Mouse (Mus musculus): ENCODE measurements around the gene Entpd8. TPM values are rescaled to one million over a fixed set of nuclear protein-coding genes. Genes with fewer than 3 reads are reported as not detected.

Entpd8 gene
- polyA plus RNA-seq, 2 experiments: 2.3 to 4.9 TPM

DNA sequence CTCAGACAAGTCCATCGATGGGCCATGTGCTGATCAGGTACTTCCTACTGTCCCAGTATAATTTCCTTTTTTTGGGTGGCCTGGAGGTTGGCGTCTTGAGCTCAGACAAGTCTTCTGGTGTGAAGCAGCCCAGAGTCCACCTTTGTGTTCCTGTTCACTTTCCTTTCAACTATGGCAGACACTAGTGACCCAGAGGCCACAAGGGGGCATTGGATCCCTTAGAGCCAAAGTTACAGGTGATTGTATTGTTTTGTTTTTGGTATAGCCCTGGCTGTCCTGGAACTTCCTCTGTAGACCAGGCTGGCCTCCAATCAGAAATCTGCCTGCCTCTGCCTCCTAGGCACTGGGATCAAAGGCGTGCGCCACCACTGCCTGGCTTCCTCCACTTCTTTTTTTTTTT lies 7.7 kb upstream of the Entpd8 start:
- no peaks in the 10 kb centered on the region for H3K36me3 ChIP-seq (replicated peaks; ENCODE audit: control insufficient read depth, insufficient read depth, low read depth)
- no peaks in the 10 kb centered on the region for H3K9me3 ChIP-seq (ENCODE audit: control insufficient read depth, low read length)
- H3K9ac ChIP-seq (replicated peaks): no peak overlapping the region
- H3K4me2 ChIP-seq (ENCODE audit: low read depth): no peak overlapping the region
- H3K27me3 ChIP-seq (ENCODE audit: control insufficient read depth, insufficient read depth, low read length): no peaks in the 10 kb centered on the region
- WGBS (ENCODE audit: insufficient replicate concordance): 63% methylated on average over 4 of the region's 4 CpGs
- H3K4me3 ChIP-seq (ENCODE audit: insufficient read depth in 1 of 2, low read depth in 2 of 2, low read length in 2 of 2): no peak overlapping the region
- no peak for ATAC-seq (ENCODE audit: insufficient read depth)
- no peak overlapping the region for H3K27ac ChIP-seq
- TF ChIP-seq EP300 (IDR thresholded peaks at IDR 0.05; ENCODE audit: low read depth) (no peak), CTCF (IDR thresholded peaks at IDR 0.05; ENCODE audit: low read depth) (peak; percentile 28)
- no peak for DNase-seq (ENCODE audit: low read depth in 3 of 3, low spot score in 3 of 3)
- 0 out of 4 replicates have a peak, but pooled peaks cover 0 to 2% of the 10 kb centered on the region in 2 experiments for H3K4me1 ChIP-seq (replicated peaks; ENCODE audit: control insufficient read depth in 2 of 2, insufficient read depth in 2 of 2, low read length in 1 of 2)

GRCm38 (mm10) chr2:25075506-25075905 lies 4.6 kb upstream of the Entpd8 start:
- DNase-seq (ENCODE audit: low read depth in 3 of 3, low spot score in 3 of 3) (no peak), ATAC-seq (ENCODE audit: insufficient read depth) (no peak)
- TF ChIP-seq EP300 (IDR thresholded peaks at IDR 0.05; ENCODE audit: low read depth) (no peak), CTCF (IDR thresholded peaks at IDR 0.05; ENCODE audit: low read depth) (no peak)
- no peak overlapping the region for H3K4me3 ChIP-seq (ENCODE audit: insufficient read depth in 1 of 2, low read depth in 2 of 2, low read length in 2 of 2)
- no peaks in the 10 kb centered on the region for H3K36me3 ChIP-seq (replicated peaks; ENCODE audit: control insufficient read depth, insufficient read depth, low read depth)
- H3K4me2 ChIP-seq (ENCODE audit: low read depth): no peak overlapping the region
- no peak overlapping the region for H3K27ac ChIP-seq
- H3K4me1 ChIP-seq (replicated peaks; ENCODE audit: control insufficient read depth in 2 of 2, insufficient read depth in 2 of 2, low read length in 1 of 2): peaks cover 0 to 5% of the 10 kb centered on the region in 2 experiments; a peak in 1 of 4 replicates
- no peaks in the 10 kb centered on the region for H3K9me3 ChIP-seq (ENCODE audit: control insufficient read depth, low read length)
- no peaks in the 10 kb centered on the region for H3K27me3 ChIP-seq (ENCODE audit: control insufficient read depth, insufficient read depth, low read length)
- WGBS (ENCODE audit: insufficient replicate concordance): 58% methylated on average over 4 of the region's 4 CpGs
- H3K9ac ChIP-seq (replicated peaks): no peak overlapping the region

GRCm38 (mm10) chr2:25078967-25079366 lies 1.1 kb upstream of the Entpd8 start:
- no peaks in the 10 kb centered on the region for H3K9me3 ChIP-seq (ENCODE audit: control insufficient read depth, low read length)
- no peaks in the 10 kb centered on the region for H3K27me3 ChIP-seq (ENCODE audit: control insufficient read depth, insufficient read depth, low read length)
- no peak overlapping the region for H3K9ac ChIP-seq (replicated peaks)
- ATAC-seq (ENCODE audit: insufficient read depth) (no peak), DNase-seq (ENCODE audit: low read depth in 3 of 3, low spot score in 3 of 3) (no peak)
- peaks cover 0 to 5% of the 10 kb centered on the region in 2 experiments; a peak in 1 of 4 replicates for H3K4me1 ChIP-seq (replicated peaks; ENCODE audit: control insufficient read depth in 2 of 2, insufficient read depth in 2 of 2, low read length in 1 of 2)
- no peak overlapping the region for H3K4me3 ChIP-seq (ENCODE audit: insufficient read depth in 1 of 2, low read depth in 2 of 2, low read length in 2 of 2)
- WGBS (ENCODE audit: insufficient replicate concordance): 45% methylated on average over 1 of the region's 1 CpGs
- no peak overlapping the region for H3K27ac ChIP-seq
- TF ChIP-seq CTCF (IDR thresholded peaks at IDR 0.05; ENCODE audit: low read depth) (no peak), EP300 (IDR thresholded peaks at IDR 0.05; ENCODE audit: low read depth) (no peak)
- H3K4me2 ChIP-seq (ENCODE audit: low read depth): no peak overlapping the region
- no peaks in the 10 kb centered on the region for H3K36me3 ChIP-seq (replicated peaks; ENCODE audit: control insufficient read depth, insufficient read depth, low read depth)

DNA sequence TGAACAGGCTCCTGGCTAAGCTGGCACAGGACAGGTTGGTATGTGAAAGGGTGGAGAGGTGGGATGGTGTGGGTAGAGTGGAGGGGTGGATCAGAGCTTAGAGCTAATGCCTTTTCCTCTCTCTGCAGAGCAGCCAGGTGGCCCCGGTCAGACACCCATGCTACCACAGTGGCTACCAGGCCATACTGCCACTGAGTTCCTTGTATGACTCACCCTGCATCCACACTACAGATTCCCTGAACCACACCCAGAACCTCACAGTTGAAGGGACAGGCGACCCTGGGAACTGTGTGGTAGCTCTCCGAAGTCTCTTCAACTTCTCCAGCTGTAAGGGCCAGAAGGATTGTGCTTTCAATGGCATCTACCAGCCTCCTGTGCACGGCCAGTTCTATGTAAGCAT lies 3.6 kb downstream of the Entpd8 start:
- no peak for ATAC-seq (ENCODE audit: insufficient read depth)
- 61% methylated on average over 4 of the region's 4 CpGs for WGBS (ENCODE audit: insufficient replicate concordance)

DNA sequence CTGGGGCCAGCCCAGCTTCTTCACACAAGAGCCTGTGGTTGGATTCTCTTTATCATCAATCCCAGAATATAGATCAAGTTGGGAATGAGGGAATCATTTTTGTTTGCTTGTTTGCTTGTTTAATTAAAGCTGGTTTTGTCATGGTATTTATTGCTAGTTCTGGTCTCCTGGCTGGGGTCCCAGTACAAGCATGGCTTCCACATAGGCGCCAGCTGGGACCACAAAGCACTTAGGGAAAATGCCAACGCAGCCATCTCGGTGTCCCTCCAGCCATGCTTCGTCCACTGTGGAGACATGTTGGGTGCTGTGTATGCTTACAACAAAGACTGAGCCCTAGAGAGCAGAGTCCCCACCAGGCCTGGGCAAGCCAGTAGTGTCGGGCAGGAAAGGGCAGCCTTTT lies 5.5 kb downstream of the Entpd8 start:
- Histone ChIP-seq H3K4me1 (replicated peaks; ENCODE audit: control insufficient read depth in 2 of 2, insufficient read depth in 2 of 2, low read length in 1 of 2) (no peaks in the 10 kb centered on the region), H3K4me2 (ENCODE audit: low read depth) (no peak overlapping the region), H3K9ac (replicated peaks) (no peak overlapping the region), H3K27ac (no peak overlapping the region), H3K4me3 (ENCODE audit: insufficient read depth in 1 of 2, low read depth in 2 of 2, low read length in 2 of 2) (no peak overlapping the region), H3K9me3 (ENCODE audit: control insufficient read depth, low read length) (no peaks in the 10 kb centered on the region), H3K36me3 (replicated peaks; ENCODE audit: control insufficient read depth, insufficient read depth, low read depth) (no peaks in the 10 kb centered on the region), H3K27me3 (ENCODE audit: control insufficient read depth, insufficient read depth, low read length) (no peaks in the 10 kb centered on the region)
- WGBS (ENCODE audit: insufficient replicate concordance): 76% methylated on average over 5 of the region's 5 CpGs
- TF ChIP-seq CTCF (IDR thresholded peaks at IDR 0.05; ENCODE audit: low read depth) (no peak), EP300 (IDR thresholded peaks at IDR 0.05; ENCODE audit: low read depth) (no peak)
- DNase-seq (ENCODE audit: low read depth in 3 of 3, low spot score in 3 of 3) (no peak), ATAC-seq (ENCODE audit: insufficient read depth) (no peak)

More for the DNA sequence above, 3.6 kb downstream of the Entpd8 start:
- no peaks in the 10 kb centered on the region for H3K36me3 ChIP-seq (replicated peaks; ENCODE audit: control insufficient read depth, insufficient read depth, low read depth)
- H3K4me1 ChIP-seq (replicated peaks; ENCODE audit: control insufficient read depth in 2 of 2, insufficient read depth in 2 of 2, low read length in 1 of 2): peaks cover 0 to 3% of the 10 kb centered on the region in 2 experiments; a peak in 1 of 4 replicates
- no peak for TF ChIP-seq EP300 (IDR thresholded peaks at IDR 0.05; ENCODE audit: low read depth)
- H3K27ac ChIP-seq: no peak overlapping the region
- no peaks in the 10 kb centered on the region for H3K27me3 ChIP-seq (ENCODE audit: control insufficient read depth, insufficient read depth, low read length)
- H3K9ac ChIP-seq (replicated peaks): no peak overlapping the region
- H3K4me2 ChIP-seq (ENCODE audit: low read depth): no peak overlapping the region
- no peaks in the 10 kb centered on the region for H3K9me3 ChIP-seq (ENCODE audit: control insufficient read depth, low read length)
- DNase-seq (ENCODE audit: low read depth in 3 of 3, low spot score in 3 of 3): no peak
- H3K4me3 ChIP-seq (ENCODE audit: insufficient read depth in 1 of 2, low read depth in 2 of 2, low read length in 2 of 2): no peak overlapping the region
